Mouse (Mus musculus): ENCODE measurements around the gene Lypd5. TPM values are rescaled to one million over a fixed set of nuclear protein-coding genes. Genes with fewer than 3 reads are reported as not detected.

Lypd5 gene
- polyA plus RNA-seq (2016; fragmentation: Nextera tagmentation; extraction: Ambion mirVana) = not detected in 2 replicates

- Histone ChIP-seq H3K9me3 (no peaks in the 10 kb centered on the region), H3K4me3 (no peak within 1 kb of the TSS), H3K4me1 (no peaks in the 10 kb centered on the region)
Measured at GRCm38 (mm10) chr7:24348896-24349295, at the start of gene Lypd5. Gene Lypd5 (plus strand): TSS chr7:24349196.

GRCm38 (mm10) chr7:24299823-24300481, 49.0 kb upstream of the Lypd5 start:
- WGBS = 2% methylated on average over 18 of the region's 18 CpGs
- Histone ChIP-seq H3K27ac (peak overlapping the region; percentile 83), H3K36me3 (peaks cover 42% of the 10 kb centered on the region), H3K9me3 (no peaks in the 10 kb centered on the region), H3K4me3 (peak overlapping the region; percentile 83), H3K4me1 (peaks cover 10% of the 10 kb centered on the region; the same call in 1 of the 2 replicates), H3K27me3 (ENCODE audit: insufficient read depth, poor library complexity, severe bottlenecking) (no peaks in the 10 kb centered on the region)
- peak; percentile 63 for DNase-seq (ENCODE audit: low spot score)

More at GRCm38 (mm10) chr7:24348896-24349295, at the start of gene Lypd5:
- Histone ChIP-seq H3K27ac (no peak within 1 kb of the TSS), H3K27me3 (ENCODE audit: insufficient read depth, poor library complexity, severe bottlenecking) (peaks cover 19% of the 10 kb centered on the region; the same call in 1 of the 2 replicates), H3K36me3 (no peaks in the 10 kb centered on the region)
- WGBS = 39% methylated on average over 6 of the region's 6 CpGs
- DNase-seq (ENCODE audit: low spot score) = no peak

- Histone ChIP-seq H3K9me3 (no peaks in the 10 kb centered on the region), H3K27me3 (ENCODE audit: insufficient read depth, poor library complexity, severe bottlenecking) (no peaks in the 10 kb centered on the region), H3K4me3 (peak within 1 kb of the TSS; percentile 83), H3K36me3 (peaks cover 33% of the 10 kb centered on the region), H3K27ac (peak within 1 kb of the TSS; percentile 62; the same call in 1 of the 2 replicates), H3K4me1 (peaks cover 10% of the 10 kb centered on the region; the same call in 1 of the 2 replicates)
- DNase-seq (ENCODE audit: low spot score) = peak; percentile 84
- 2% methylated on average over 13 of the region's 13 CpGs for WGBS
Measured at GRCm38 (mm10) chr7:24300771-24301282, 48.2 kb upstream of the Lypd5 start, which contains the start of gene Zfp61. Gene Zfp61 (minus strand): TSS chr7:24301232.

GRCm38 (mm10) chr7:24315726-24316566, 33.0 kb upstream of the Lypd5 start:
- WGBS = 30% methylated on average over 29 of the region's 29 CpGs
- Histone ChIP-seq H3K9me3 (no peaks in the 10 kb centered on the region), H3K36me3 (peaks cover 22% of the 10 kb centered on the region), H3K4me1 (peaks cover 7% of the 10 kb centered on the region), H3K27ac (peak overlapping the region; percentile 84), H3K27me3 (ENCODE audit: insufficient read depth, poor library complexity, severe bottlenecking) (0 out of 2 replicates have a peak, but pooled peaks cover 3% of the 10 kb centered on the region), H3K4me3 (peak overlapping the region; percentile 63)
- DNase-seq (ENCODE audit: low spot score) = no peak

- Histone ChIP-seq H3K36me3 (peaks cover 16% of the 10 kb centered on the region), H3K27me3 (ENCODE audit: insufficient read depth, poor library complexity, severe bottlenecking) (0 out of 2 replicates have a peak, but pooled peaks cover 3% of the 10 kb centered on the region), H3K4me3 (peak within 1 kb of the TSS; percentile 63), H3K4me1 (peaks cover 7% of the 10 kb centered on the region), H3K27ac (peak within 1 kb of the TSS; percentile 84), H3K9me3 (no peaks in the 10 kb centered on the region)
- DNase-seq (ENCODE audit: low spot score) = peak; percentile 98
- 1% methylated on average over 33 of the region's 33 CpGs for WGBS
Measured at GRCm38 (mm10) chr7:24316567-24317092, 32.4 kb upstream of the Lypd5 start, which contains the start of gene Zfp94. Gene Zfp94 (minus strand): TSS chr7:24316666.

- 56% methylated on average over 6 of the region's 6 CpGs for WGBS
- DNase-seq (ENCODE audit: low spot score) = no peak
- 0 out of 2 replicates have a peak, but pooled peaks cover 3% of the 10 kb centered on the region for H3K27me3 ChIP-seq (ENCODE audit: insufficient read depth, poor library complexity, severe bottlenecking)
- H3K36me3 ChIP-seq = no peaks in the 10 kb centered on the region
- no peak overlapping the region for H3K4me3 ChIP-seq
- H3K4me1 ChIP-seq = peaks cover 7% of the 10 kb centered on the region
- no peaks in the 10 kb centered on the region for H3K9me3 ChIP-seq
- no peak overlapping the region for H3K27ac ChIP-seq
Measured at GRCm38 (mm10) chr7:24318942-24319341, 30.1 kb upstream of the Lypd5 start.

- H3K4me1 ChIP-seq = no peaks in the 10 kb centered on the region
- H3K4me3 ChIP-seq = no peak overlapping the region
- H3K9me3 ChIP-seq = no peaks in the 10 kb centered on the region
- no peaks in the 10 kb centered on the region for H3K36me3 ChIP-seq
- WGBS = 69% methylated on average over 4 of the region's 4 CpGs
- no peak overlapping the region for H3K27ac ChIP-seq
- DNase-seq (ENCODE audit: low spot score) = no peak
- 0 out of 2 replicates have a peak, but pooled peaks cover 3% of the 10 kb centered on the region for H3K27me3 ChIP-seq (ENCODE audit: insufficient read depth, poor library complexity, severe bottlenecking)
Measured at GRCm38 (mm10) chr7:24322593-24322992, 26.4 kb upstream of the Lypd5 start.

- no peaks in the 10 kb centered on the region for H3K4me1 ChIP-seq
- no peak for DNase-seq (ENCODE audit: low spot score)
- peak overlapping the region; percentile 47 for H3K4me3 ChIP-seq
- WGBS = 88% methylated on average over 6 of the region's 6 CpGs
- no peak overlapping the region for H3K27ac ChIP-seq
- H3K36me3 ChIP-seq = no peaks in the 10 kb centered on the region
- no peaks in the 10 kb centered on the region for H3K27me3 ChIP-seq (ENCODE audit: insufficient read depth, poor library complexity, severe bottlenecking)
- no peaks in the 10 kb centered on the region for H3K9me3 ChIP-seq
Measured at GRCm38 (mm10) chr7:24325197-24325596, 23.8 kb upstream of the Lypd5 start.

GRCm38 (mm10) chr7:24325675-24326128, 23.3 kb upstream of the Lypd5 start:
- Histone ChIP-seq H3K27me3 (ENCODE audit: insufficient read depth, poor library complexity, severe bottlenecking) (no peaks in the 10 kb centered on the region), H3K4me1 (no peaks in the 10 kb centered on the region), H3K9me3 (no peaks in the 10 kb centered on the region), H3K27ac (0 out of 2 replicates have a peak overlapping the region, but pooled peaks have one; percentile 32), H3K4me3 (peak overlapping the region; percentile 47), H3K36me3 (no peaks in the 10 kb centered on the region)
- WGBS = 5% methylated on average over 13 of the region's 13 CpGs
- DNase-seq (ENCODE audit: low spot score) = no peak

- Histone ChIP-seq H3K27me3 (ENCODE audit: insufficient read depth, poor library complexity, severe bottlenecking) (no peaks in the 10 kb centered on the region), H3K4me1 (no peaks in the 10 kb centered on the region), H3K27ac (no peak overlapping the region), H3K9me3 (no peaks in the 10 kb centered on the region), H3K36me3 (no peaks in the 10 kb centered on the region), H3K4me3 (peak overlapping the region; percentile 47)
- DNase-seq (ENCODE audit: low spot score) = no peak
- 47% methylated on average over 20 of the region's 20 CpGs for WGBS
Measured at GRCm38 (mm10) chr7:24326273-24327135, 22.5 kb upstream of the Lypd5 start.

GRCm38 (mm10) chr7:24327281-24327975, 21.6 kb upstream of the Lypd5 start:
- DNase-seq (ENCODE audit: low spot score) = no peak
- no peaks in the 10 kb centered on the region for H3K4me1 ChIP-seq
- H3K36me3 ChIP-seq = no peaks in the 10 kb centered on the region
- WGBS = 77% methylated on average over 14 of the region's 14 CpGs
- no peak overlapping the region for H3K27ac ChIP-seq
- H3K4me3 ChIP-seq = no peak overlapping the region
- no peaks in the 10 kb centered on the region; the same call in 1 of the 2 replicates for H3K27me3 ChIP-seq (ENCODE audit: insufficient read depth, poor library complexity, severe bottlenecking)
- H3K9me3 ChIP-seq = no peaks in the 10 kb centered on the region

All from heart, embryonic 10.5 days (tissue).